Mouse (Mus musculus): ENCODE measurements at regions not wholly inside any gene's neighbourhood (a gene's known extent, or its start where the extent isn't known, plus 50 kb on each side); places are given as distances from the start of the nearest gene placed in this dataset. TPM values are rescaled to one million over a fixed set of nuclear protein-coding genes. Genes with fewer than 3 reads are reported as not detected.
A peak's percentile ranks its signal among the peaks of the same experiment; 100 is the strongest.

DNA sequence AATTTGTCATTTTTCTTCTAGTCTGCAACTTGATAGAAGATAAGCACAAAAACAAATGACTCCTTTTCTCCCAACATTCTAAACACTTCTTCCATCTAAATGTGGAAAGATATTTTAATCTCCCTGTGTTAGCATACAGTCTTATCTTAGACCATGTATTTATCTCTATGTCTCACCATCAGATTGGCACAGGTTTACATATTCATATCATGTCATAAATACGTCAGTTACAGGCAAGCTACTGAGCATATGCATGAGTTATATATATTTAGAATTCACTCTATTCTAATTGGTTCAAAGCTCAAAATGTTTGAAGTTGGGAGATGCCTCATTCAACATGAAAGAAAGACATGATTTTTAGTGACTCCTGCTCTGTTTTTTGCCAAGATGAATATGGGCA is 405.6 kb upstream of the Fat1 start:
- Histone ChIP-seq H3K4me3 (no peak overlapping the region), H3K36me3 (no peaks in the 10 kb centered on the region), H3K4me1 (no peaks in the 10 kb centered on the region), H3K4me2 (replicated peaks) (no peak overlapping the region), H3K27ac (replicated peaks) (no peak overlapping the region), H3K9ac (replicated peaks) (no peak overlapping the region), H3K9me3 (no peaks in the 10 kb centered on the region), H3K27me3 (no peaks in the 10 kb centered on the region)
- ATAC-seq (ENCODE audit: low FRiP score, low read depth), result no peak
- 84% methylated on average over 1 of the region's 1 CpGs for WGBS

GRCm38 (mm10) chr8:44548885-44549284 is 386.4 kb upstream of the Fat1 start:
- WGBS, result 94% methylated on average over 3 of the region's 3 CpGs
- H3K36me3 ChIP-seq, result no peaks in the 10 kb centered on the region
- H3K27me3 ChIP-seq, result no peaks in the 10 kb centered on the region
- no peak overlapping the region for H3K4me2 ChIP-seq (replicated peaks)
- no peak overlapping the region for H3K27ac ChIP-seq (replicated peaks)
- no peak for ATAC-seq (ENCODE audit: low FRiP score, low read depth)
- no peaks in the 10 kb centered on the region for H3K9me3 ChIP-seq
- no peaks in the 10 kb centered on the region for H3K4me1 ChIP-seq
- H3K4me3 ChIP-seq, result no peak overlapping the region
- no peak overlapping the region for H3K9ac ChIP-seq (replicated peaks)

- H3K27me3 ChIP-seq, result no peaks in the 10 kb centered on the region
- H3K9me3 ChIP-seq, result no peaks in the 10 kb centered on the region
- no peak overlapping the region for H3K4me3 ChIP-seq
- no peaks in the 10 kb centered on the region for H3K36me3 ChIP-seq
- no peak overlapping the region for H3K9ac ChIP-seq (replicated peaks)
- H3K4me2 ChIP-seq (replicated peaks), result no peak overlapping the region
- no peak overlapping the region for H3K27ac ChIP-seq (replicated peaks)
- ATAC-seq (ENCODE audit: low FRiP score, low read depth), result no peak
- H3K4me1 ChIP-seq, result no peaks in the 10 kb centered on the region; the same call in 1 of the 2 replicates
- WGBS, result 80% methylated on average over 9 of the region's 9 CpGs
These were observed 376.1 kb upstream of the Fat1 start for GRCm38 (mm10) chr8:44559161-44559560.

DNA sequence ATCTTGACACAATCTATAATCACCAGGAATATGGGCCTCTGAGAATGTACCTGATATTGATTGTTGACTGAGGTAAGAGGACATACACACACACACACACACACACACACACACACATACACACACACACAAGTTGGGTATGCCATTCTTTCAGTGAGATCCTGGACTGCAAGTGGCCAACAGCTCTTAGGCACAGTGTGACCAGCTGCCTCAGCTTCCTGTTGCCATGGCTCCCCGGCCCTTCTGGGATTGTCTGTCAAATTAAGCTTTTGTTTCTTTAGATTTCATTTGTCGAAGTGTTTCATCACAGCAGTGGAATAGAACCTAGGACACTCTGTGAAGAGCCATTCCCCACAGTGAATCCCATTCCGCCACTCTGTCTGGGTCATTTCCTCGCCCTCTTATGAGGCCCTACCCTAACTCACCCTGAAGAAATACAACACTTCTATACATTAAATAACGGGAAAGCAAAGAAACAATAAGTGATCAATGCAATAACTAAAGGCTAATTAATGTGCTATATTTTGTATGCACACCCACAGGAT is 358.9 kb upstream of the Fat1 start:
- Histone ChIP-seq H3K9ac (replicated peaks) (no peak overlapping the region), H3K4me2 (replicated peaks) (no peak overlapping the region), H3K36me3 (no peaks in the 10 kb centered on the region), H3K4me3 (no peak overlapping the region), H3K9me3 (no peaks in the 10 kb centered on the region), H3K27ac (replicated peaks) (no peak overlapping the region), H3K4me1 (no peaks in the 10 kb centered on the region), H3K27me3 (no peaks in the 10 kb centered on the region)
- WGBS, result 63% methylated on average over 5 of the region's 5 CpGs
- peak; percentile 73; the same call in 1 of the 2 replicates for ATAC-seq (ENCODE audit: low FRiP score, low read depth)

DNA sequence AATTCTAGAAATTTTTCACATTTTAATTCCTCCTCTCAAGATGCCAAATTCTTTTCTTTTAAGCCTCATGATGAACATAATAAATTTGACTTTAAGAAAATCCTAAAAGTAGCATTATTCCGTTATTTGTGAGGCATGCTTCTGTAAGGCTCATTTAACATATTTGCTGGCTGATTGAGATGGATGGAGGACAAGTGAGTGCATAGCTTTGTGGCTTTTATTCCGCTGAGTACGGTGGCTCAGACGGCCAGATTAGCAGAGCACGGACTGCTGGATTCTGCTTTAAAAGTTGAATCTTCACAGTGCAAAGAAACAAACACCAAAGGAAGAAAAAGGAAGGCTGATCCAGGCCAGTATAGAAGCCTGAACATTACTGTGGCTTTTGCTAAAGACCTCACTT is 358.3 kb upstream of the Fat1 start:
- H3K4me3 ChIP-seq, result no peak overlapping the region
- ATAC-seq (ENCODE audit: low FRiP score, low read depth), result no peak

More for the DNA sequence above, 358.3 kb upstream of the Fat1 start:
- Histone ChIP-seq H3K27ac (replicated peaks) (no peak overlapping the region), H3K27me3 (no peaks in the 10 kb centered on the region), H3K9ac (replicated peaks) (no peak overlapping the region), H3K4me1 (no peaks in the 10 kb centered on the region), H3K36me3 (no peaks in the 10 kb centered on the region), H3K4me2 (replicated peaks) (no peak overlapping the region), H3K9me3 (no peaks in the 10 kb centered on the region)
- WGBS, result 55% methylated on average over 5 of the region's 5 CpGs

Small RNA genes in the stretch of these regions (microRNA-seq; reads per million reads assigned to microRNA genes)
- gene Gm26241, result not detected

Data from midbrain, embryonic 12.5 days (tissue).